Mouse (Mus musculus) lung, postnatal 0 days (tissue): ENCODE data around the gene Vgll4.

Source experiments
- CTCF ChIP-seq: IDR thresholded peaks from 2 replicates; pipeline ENCODE4 v1.5.1; 2016; ENCODE audit warnings: antibody characterized with exemption, mild to moderate bottlenecking
- EP300 ChIP-seq: IDR thresholded peaks from 2 replicates; pipeline ENCODE4 v1.6.1; 2016; ENCODE audit warnings: antibody characterized with exemption, mild to moderate bottlenecking, control low read depth

DNA sequence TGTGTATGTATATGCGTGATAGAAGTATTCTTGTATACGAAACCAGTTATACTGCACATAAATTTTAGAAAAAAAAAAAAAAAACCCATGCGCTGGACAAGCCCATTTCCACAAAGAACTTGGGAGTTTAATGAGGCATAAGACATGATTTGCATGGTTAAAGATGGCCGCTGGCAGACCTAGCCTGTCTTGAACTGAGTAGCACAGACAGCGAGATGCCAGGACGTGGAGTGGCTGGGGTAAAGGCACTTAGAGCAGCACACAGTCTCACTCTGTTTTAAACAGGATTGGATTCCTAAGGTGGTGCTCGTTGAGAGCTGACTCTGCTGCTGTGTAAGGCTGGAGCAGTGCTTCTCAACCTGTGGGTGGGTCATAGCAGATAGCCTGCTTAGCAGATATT is 134.4 kb downstream of the Vgll4 start:
- TF ChIP-seq CTCF (no peak), EP300 (no peak)
